In the genomic region with DNA sequence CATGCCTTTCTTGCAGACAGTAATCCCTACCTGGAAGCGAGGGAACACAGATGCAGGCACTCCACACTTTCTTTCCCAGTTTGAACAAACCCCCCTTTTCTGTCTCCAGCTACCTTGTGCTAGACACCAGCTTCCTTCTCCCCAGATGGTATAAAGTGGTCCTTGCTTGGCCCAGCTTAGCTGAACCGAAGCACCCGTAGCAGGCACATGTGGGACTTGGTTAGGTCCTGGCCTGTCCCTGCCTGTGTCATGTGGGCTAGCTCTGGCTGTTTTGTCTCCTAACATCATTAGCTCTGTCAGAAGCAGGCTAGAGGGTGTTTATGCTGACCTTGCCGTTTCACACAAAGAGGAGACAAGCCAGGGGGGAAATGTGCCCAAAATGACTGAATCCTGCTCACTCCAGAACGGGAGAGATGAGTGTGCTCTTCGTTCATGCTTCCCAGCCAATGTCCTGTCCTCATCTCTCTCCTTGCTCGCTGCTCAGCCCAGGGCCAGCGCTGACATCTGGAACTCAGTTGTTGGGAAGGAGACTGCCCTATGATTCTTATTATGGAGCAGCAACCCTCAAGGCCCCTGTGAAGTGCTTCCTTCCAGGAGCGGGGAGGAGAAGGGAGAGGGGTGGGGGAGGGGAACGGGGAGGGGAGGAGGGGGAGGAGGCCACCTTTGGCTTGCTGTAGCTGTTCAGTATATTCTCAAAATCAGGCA, we compare ENCODE assay signal across 19 mouse cellular contexts. TPM values are rescaled to one million over a fixed set of nuclear protein-coding genes. Genes with fewer than 3 reads are reported as not detected.
A peak's percentile ranks its signal among the peaks of the same experiment; 100 is the strongest.
DNase-seq lines count a peak whose midpoint lies in the region; ATAC-seq lines count a peak whose summit lies in the region.
"Had no signal": no experiment of that assay in that cellular context is flagged by ENCODE, and none has a peak within 500 bp of the region (broad histone marks: within the 10 kb centered on the region; RNA-seq: fewer than 3 reads in every experiment).

No protein-coding gene starts in this region.

- peak overlapping the region; percentile 59 for H3K27ac ChIP-seq in hindbrain, embryonic 10.5 days
- H3K27ac ChIP-seq in hindbrain, embryonic 11.5 days (ENCODE audit: low read depth, low read length) = no peak overlapping the region
- H3K27ac ChIP-seq in neural tube, embryonic 13.5 days (replicated peaks) = no peak overlapping the region
- no peak overlapping the region for H3K27ac ChIP-seq in neural tube, embryonic 15.5 days (replicated peaks)
- peak overlapping the region; percentile 77 for H3K27ac ChIP-seq in embryonic facial prominence, embryonic 10.5 days (replicated peaks)
- peak overlapping the region; percentile 23; the same call in 1 of the 2 replicates for H3K27ac ChIP-seq in limb, embryonic 13.5 days
- H3K27ac ChIP-seq: gastrocnemius, adult 2 months; midbrain, embryonic 12.5 days had no signal

- H3K4me3 ChIP-seq in hindbrain, embryonic 10.5 days = no peak overlapping the region
- no peak overlapping the region for H3K4me3 ChIP-seq in hindbrain, embryonic 11.5 days (ENCODE audit: low read depth, low read length)
- no peak overlapping the region for H3K4me3 ChIP-seq in neural tube, embryonic 13.5 days
- H3K4me3 ChIP-seq in neural tube, embryonic 15.5 days (replicated peaks) = no peak overlapping the region
- H3K4me3 ChIP-seq in embryonic facial prominence, embryonic 10.5 days = peak overlapping the region; percentile 18; the same call in 1 of the 2 replicates
- no peak overlapping the region for H3K4me3 ChIP-seq in limb, embryonic 13.5 days
- H3K4me3 ChIP-seq: gastrocnemius, adult 2 months; heart, embryonic 12.5 days; midbrain, embryonic 12.5 days had no signal

- 61% methylated on average over 10 of the region's 10 CpGs for WGBS in hindbrain, embryonic 10.5 days
- WGBS in hindbrain, embryonic 11.5 days = 68% methylated on average over 10 of the region's 10 CpGs
- WGBS in neural tube, embryonic 13.5 days = 61% methylated on average over 10 of the region's 10 CpGs
- WGBS in neural tube, embryonic 15.5 days = 65% methylated on average over 10 of the region's 10 CpGs
- 44% methylated on average over 10 of the region's 10 CpGs for WGBS in embryonic facial prominence, embryonic 10.5 days
- WGBS in limb, embryonic 13.5 days = 33% methylated on average over 10 of the region's 10 CpGs

- ATAC-seq in hindbrain, embryonic 11.5 days (ENCODE audit: low FRiP score) = no peak
- ATAC-seq in neural tube, embryonic 13.5 days (ENCODE audit: low read depth) = no peak
- ATAC-seq in neural tube, embryonic 15.5 days (ENCODE audit: low FRiP score) = no peak
- ATAC-seq in limb, embryonic 13.5 days (ENCODE audit: low FRiP score, low read depth) = no peak
- no peak for ATAC-seq in megakaryocyte, adult 5-6 weeks (ENCODE audit: poor library complexity, severe bottlenecking)
- ATAC-seq: CD4-positive, CD25-positive, alpha-beta regulatory T cell, adult 4 months had no signal

- H3K9me3 ChIP-seq in hindbrain, embryonic 10.5 days = no peaks in the 10 kb centered on the region
- H3K9me3 ChIP-seq in hindbrain, embryonic 11.5 days (ENCODE audit: control insufficient read depth, low read length) = no peaks in the 10 kb centered on the region
- H3K9me3 ChIP-seq in neural tube, embryonic 13.5 days = no peaks in the 10 kb centered on the region
- H3K9me3 ChIP-seq in neural tube, embryonic 15.5 days (replicated peaks) = no peaks in the 10 kb centered on the region
- H3K9me3 ChIP-seq in embryonic facial prominence, embryonic 10.5 days = no peaks in the 10 kb centered on the region
- no peaks in the 10 kb centered on the region for H3K9me3 ChIP-seq in limb, embryonic 13.5 days
- H3K9me3 ChIP-seq: heart, embryonic 12.5 days; midbrain, embryonic 12.5 days had no signal

- DNase-seq in hindbrain, embryonic 10.5 days (ENCODE audit: low spot score) = no peak
- no peak for DNase-seq in hindbrain, embryonic 11.5 days (ENCODE audit: low spot score)
- peak; percentile 67 for DNase-seq in embryonic facial prominence, embryonic 10.5 days (ENCODE audit: low spot score)
- DNase-seq in heart, postnatal 36 days = no peak
- DNase-seq: adrenal gland, postnatal 10 days; cerebellum, adult 9-11 months; gastrocnemius, adult 2 months; kidney, postnatal 10 days; lung, adult 18-20 months had no signal

- intact Hi-C loops in heart, postnatal 36 days (cut with DNase I) = no loop called here

- no peak overlapping the region for H3K4me2 ChIP-seq in hindbrain, embryonic 11.5 days (replicated peaks; ENCODE audit: low read depth, low read length)
- H3K4me2 ChIP-seq in neural tube, embryonic 13.5 days = no peak overlapping the region
- H3K4me2 ChIP-seq in neural tube, embryonic 15.5 days = no peak overlapping the region
- H3K4me2 ChIP-seq in limb, embryonic 13.5 days (replicated peaks) = no peak overlapping the region
- H3K4me2 ChIP-seq: heart, embryonic 12.5 days; midbrain, embryonic 12.5 days had no signal

- no peak overlapping the region for H3K9ac ChIP-seq in hindbrain, embryonic 11.5 days (ENCODE audit: low read depth, low read length)
- 0 out of 2 replicates have a peak overlapping the region, but pooled peaks have one; percentile 4 for H3K9ac ChIP-seq in neural tube, embryonic 13.5 days
- no peak overlapping the region for H3K9ac ChIP-seq in neural tube, embryonic 15.5 days (replicated peaks)
- H3K9ac ChIP-seq in limb, embryonic 13.5 days = no peak overlapping the region
- H3K9ac ChIP-seq: heart, embryonic 12.5 days; midbrain, embryonic 12.5 days had no signal

- H3K4me1 ChIP-seq in hindbrain, embryonic 10.5 days (replicated peaks) = peaks cover 25% of the 10 kb centered on the region
- no peaks in the 10 kb centered on the region for H3K4me1 ChIP-seq in hindbrain, embryonic 11.5 days (replicated peaks; ENCODE audit: control insufficient read depth, insufficient read depth, low read length)
- H3K4me1 ChIP-seq in neural tube, embryonic 13.5 days (replicated peaks) = peaks cover 8% of the 10 kb centered on the region
- no peaks in the 10 kb centered on the region for H3K4me1 ChIP-seq in neural tube, embryonic 15.5 days
- peaks cover 33% of the 10 kb centered on the region for H3K4me1 ChIP-seq in embryonic facial prominence, embryonic 10.5 days
- peaks cover 16% of the 10 kb centered on the region; the same call in 1 of the 2 replicates for H3K4me1 ChIP-seq in limb, embryonic 13.5 days

- H3K36me3 ChIP-seq in hindbrain, embryonic 10.5 days = no peaks in the 10 kb centered on the region
- no peaks in the 10 kb centered on the region for H3K36me3 ChIP-seq in hindbrain, embryonic 11.5 days (ENCODE audit: control insufficient read depth, insufficient read depth, low read length)
- no peaks in the 10 kb centered on the region for H3K36me3 ChIP-seq in neural tube, embryonic 13.5 days
- no peaks in the 10 kb centered on the region for H3K36me3 ChIP-seq in neural tube, embryonic 15.5 days
- no peaks in the 10 kb centered on the region for H3K36me3 ChIP-seq in embryonic facial prominence, embryonic 10.5 days (replicated peaks)
- H3K36me3 ChIP-seq in limb, embryonic 13.5 days = no peaks in the 10 kb centered on the region
- H3K36me3 ChIP-seq: heart, embryonic 12.5 days; midbrain, embryonic 12.5 days had no signal

- no peaks in the 10 kb centered on the region for H3K27me3 ChIP-seq in hindbrain, embryonic 10.5 days (ENCODE audit: insufficient read depth, poor library complexity, severe bottlenecking)
- no peaks in the 10 kb centered on the region for H3K27me3 ChIP-seq in hindbrain, embryonic 11.5 days (ENCODE audit: control insufficient read depth, insufficient read depth, low read length)
- no peaks in the 10 kb centered on the region for H3K27me3 ChIP-seq in neural tube, embryonic 13.5 days
- no peaks in the 10 kb centered on the region for H3K27me3 ChIP-seq in neural tube, embryonic 15.5 days (replicated peaks)
- no peaks in the 10 kb centered on the region for H3K27me3 ChIP-seq in embryonic facial prominence, embryonic 10.5 days (replicated peaks; ENCODE audit: low read depth, poor library complexity, severe bottlenecking)
- H3K27me3 ChIP-seq in limb, embryonic 13.5 days = no peaks in the 10 kb centered on the region
- H3K27me3 ChIP-seq: heart, embryonic 12.5 days; midbrain, embryonic 12.5 days had no signal

RNA-seq across cellular contexts. Expression of a gene that starts 1.2 kb away (rescaled TPM):
- 2.5 and 3.8 TPM in 2 replicates for polyA plus RNA-seq in hindbrain, embryonic 10.5 days (2016; fragmentation: Nextera tagmentation; extraction: Ambion mirVana)
- polyA plus RNA-seq in hindbrain, embryonic 11.5 days (2014; fragmentation: Nextera tagmentation; extraction: Ambion mirVana) = 2.9 and 3.0 TPM in 2 replicates
- 3.0 and 3.3 TPM in 2 replicates for polyA plus RNA-seq in neural tube, embryonic 13.5 days (2015; fragmentation: Nextera tagmentation; extraction: Ambion mirVana)
- polyA plus RNA-seq in neural tube, embryonic 15.5 days (2015; fragmentation: Nextera tagmentation; extraction: Ambion mirVana) = 3.4 and 4.2 TPM in 2 replicates
- 1.9 and 2.8 TPM in 2 replicates for polyA plus RNA-seq in embryonic facial prominence, embryonic 10.5 days (2016; fragmentation: Nextera tagmentation; extraction: Ambion mirVana)
- polyA plus RNA-seq in limb, embryonic 13.5 days (2015; fragmentation: Nextera tagmentation; extraction: Ambion mirVana) = 1.5 and 2.8 TPM in 2 replicates
- total RNA-seq in megakaryocyte, adult 5-6 weeks (2015) = not detected in 2 replicates
- not detected in 2 replicates for total RNA-seq in megakaryocyte, adult 5-6 weeks (2017)
- total RNA-seq in heart, postnatal 36 days (2021) = 10 to 100 TPM in 1 of 2 experiments, 1 to 10 TPM in 1; 3.4 to 18.5 TPM
- polyA plus RNA-seq: CD4-positive, CD25-positive, alpha-beta regulatory T cell, adult 4 months had no signal

RNA-seq across cellular contexts. Expression of a gene that starts 6.8 kb away (rescaled TPM):
- polyA plus RNA-seq in hindbrain, embryonic 10.5 days (2016; fragmentation: Nextera tagmentation; extraction: Ambion mirVana) = 53.4 and 54.5 TPM in 2 replicates
- polyA plus RNA-seq in hindbrain, embryonic 11.5 days (2014; fragmentation: Nextera tagmentation; extraction: Ambion mirVana) = 30.2 and 31.9 TPM in 2 replicates
- 68.9 and 71.2 TPM in 2 replicates for polyA plus RNA-seq in neural tube, embryonic 13.5 days (2015; fragmentation: Nextera tagmentation; extraction: Ambion mirVana)
- polyA plus RNA-seq in neural tube, embryonic 15.5 days (2015; fragmentation: Nextera tagmentation; extraction: Ambion mirVana) = 84.9 and 87.1 TPM in 2 replicates
- 56.0 and 56.8 TPM in 2 replicates for polyA plus RNA-seq in embryonic facial prominence, embryonic 10.5 days (2016; fragmentation: Nextera tagmentation; extraction: Ambion mirVana)
- 64.4 and 66.6 TPM in 2 replicates for polyA plus RNA-seq in limb, embryonic 13.5 days (2015; fragmentation: Nextera tagmentation; extraction: Ambion mirVana)
- 18.2 and 21.0 TPM in 2 replicates for total RNA-seq in megakaryocyte, adult 5-6 weeks (2015)
- total RNA-seq in megakaryocyte, adult 5-6 weeks (2017) = 41.8 and 54.2 TPM in 2 replicates
- 10 to 100 TPM; 60.5 to 66.3 TPM for total RNA-seq in heart, postnatal 36 days (2021)

RNA-seq across cellular contexts. Expression of a gene that starts 50.1 kb away (rescaled TPM):
- 2.6 and 14.6 TPM in 2 replicates for polyA plus RNA-seq in hindbrain, embryonic 10.5 days (2016; fragmentation: Nextera tagmentation; extraction: Ambion mirVana)
- 0.31 and 2.4 TPM in 2 replicates for polyA plus RNA-seq in hindbrain, embryonic 11.5 days (2014; fragmentation: Nextera tagmentation; extraction: Ambion mirVana)
- 1.7 and 3.5 TPM in 2 replicates for polyA plus RNA-seq in neural tube, embryonic 13.5 days (2015; fragmentation: Nextera tagmentation; extraction: Ambion mirVana)
- 1.4 and 10.6 TPM in 2 replicates for polyA plus RNA-seq in neural tube, embryonic 15.5 days (2015; fragmentation: Nextera tagmentation; extraction: Ambion mirVana)
- polyA plus RNA-seq in embryonic facial prominence, embryonic 10.5 days (2016; fragmentation: Nextera tagmentation; extraction: Ambion mirVana) = 5.4 and 23.9 TPM in 2 replicates
- polyA plus RNA-seq in limb, embryonic 13.5 days (2015; fragmentation: Nextera tagmentation; extraction: Ambion mirVana) = 0.80 TPM in 1 of 2 replicates, not detected in the other
- total RNA-seq in megakaryocyte, adult 5-6 weeks (2015) = not detected in 2 replicates
- not detected in 2 replicates for total RNA-seq in megakaryocyte, adult 5-6 weeks (2017)
- 100 to 1,000 TPM; 502 to 735 TPM for total RNA-seq in heart, postnatal 36 days (2021)
- total RNA-seq: gastrocnemius, adult 2 months; layer of hippocampus, postnatal 10 days; left cerebral cortex, postnatal 36 days had no signal
- polyA plus RNA-seq: CD4-positive, CD25-positive, alpha-beta regulatory T cell, adult 4 months; neural tube, embryonic 14.5 days had no signal

Comparison
In these comparisons a context has a peak if more than half of its experiments do, and no peak if none do; other contexts are left out.
1. H3K27ac ChIP-seq: peak in hindbrain, embryonic 10.5 days (single experiment), embryonic facial prominence, embryonic 10.5 days (single experiment) and limb, embryonic 13.5 days (single experiment); none in hindbrain, embryonic 11.5 days (single experiment), neural tube, embryonic 13.5 days (single experiment) and neural tube, embryonic 15.5 days (single experiment).